Mouse (Mus musculus) natural killer cell, adult 2 months (primary cell): ENCODE measurements at regions not wholly inside any gene's neighbourhood (a gene's known extent, or its start where the extent isn't known, plus 50 kb on each side); places are given as distances from the start of the nearest gene placed in this dataset.

Experiments
- DNase-seq, 2 experiments: peaks; one replicate each; pipeline ENCODE4 v3.0.0; 2022; ENCODE audit warnings: low spot score in 2 of 2

DNA sequence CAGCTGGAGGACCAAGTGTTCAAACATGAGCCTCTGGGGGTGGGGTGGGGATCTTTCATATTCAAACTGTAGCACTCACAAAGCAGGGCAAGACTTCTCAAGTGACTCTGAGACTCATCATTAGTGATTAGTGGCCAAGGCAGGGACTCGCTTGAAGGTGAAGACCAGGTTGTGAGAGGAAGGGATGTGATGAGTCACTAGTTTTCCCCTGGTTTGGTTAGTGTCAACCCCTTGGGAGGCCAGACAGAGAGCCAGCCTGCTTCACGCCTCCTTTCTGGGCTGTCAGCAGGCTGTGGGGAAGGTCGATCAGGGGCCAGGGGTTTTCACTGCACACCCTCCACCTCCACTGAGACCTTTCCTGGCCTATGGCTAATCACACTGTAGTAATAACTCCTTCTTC lies 65.2 kb downstream of the Slc30a10 start:
- DNase-seq: no peak

GRCm38 (mm10) chr1:185524020-185524419 lies 69.4 kb downstream of the Slc30a10 start:
- no peak for DNase-seq

- no peak for DNase-seq
These were observed 78.8 kb downstream of the Slc30a10 start for GRCm38 (mm10) chr1:185533471-185533870.

DNA sequence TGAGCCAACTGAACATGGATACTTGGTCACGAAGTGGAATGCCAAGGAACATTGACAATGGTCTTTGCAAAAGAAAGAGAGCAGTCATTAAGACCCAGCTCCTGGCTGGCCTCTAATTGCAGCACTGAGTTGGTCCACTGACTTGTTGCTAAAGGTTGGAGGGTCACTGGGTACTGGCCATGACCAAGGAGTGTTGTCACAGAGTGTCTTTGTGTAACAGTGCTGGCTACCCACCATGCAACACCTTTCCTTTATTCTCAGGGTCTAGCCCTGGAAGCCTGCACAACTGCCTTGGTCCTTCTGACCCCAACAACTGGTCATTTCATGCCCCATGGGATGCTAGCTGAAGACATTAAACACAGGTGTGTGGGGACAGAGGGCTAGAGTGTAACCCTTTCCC lies 79.5 kb downstream of the Slc30a10 start:
- no peak for DNase-seq

GRCm38 (mm10) chr1:185535321-185535720 lies 80.7 kb downstream of the Slc30a10 start:
- no peak for DNase-seq

GRCm38 (mm10) chr1:185537236-185537635 lies 82.6 kb downstream of the Slc30a10 start:
- DNase-seq: no peak

- no peak for DNase-seq
These were observed 84.8 kb downstream of the Slc30a10 start for GRCm38 (mm10) chr1:185539458-185539857.

DNA sequence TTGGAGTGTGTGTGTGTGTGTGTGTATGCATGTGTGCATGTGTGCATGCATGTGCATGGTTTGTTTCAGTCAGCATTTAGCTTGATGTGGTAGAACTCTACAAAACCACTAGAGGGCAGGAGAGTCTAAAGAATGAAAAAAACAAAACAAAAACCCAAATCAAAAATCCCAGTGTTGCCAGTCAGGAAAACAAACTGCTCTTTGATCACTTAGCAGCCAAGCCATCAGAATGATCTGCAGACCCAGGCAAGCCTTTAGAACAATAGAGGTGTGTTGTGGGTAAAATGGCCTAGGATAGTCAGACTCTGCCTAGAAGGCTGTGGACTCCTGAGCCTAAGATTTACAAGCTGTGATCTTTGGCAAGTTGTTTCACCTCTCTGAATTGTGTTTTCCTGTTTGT lies 91.7 kb downstream of the Slc30a10 start:
- DNase-seq: no peak

DNA sequence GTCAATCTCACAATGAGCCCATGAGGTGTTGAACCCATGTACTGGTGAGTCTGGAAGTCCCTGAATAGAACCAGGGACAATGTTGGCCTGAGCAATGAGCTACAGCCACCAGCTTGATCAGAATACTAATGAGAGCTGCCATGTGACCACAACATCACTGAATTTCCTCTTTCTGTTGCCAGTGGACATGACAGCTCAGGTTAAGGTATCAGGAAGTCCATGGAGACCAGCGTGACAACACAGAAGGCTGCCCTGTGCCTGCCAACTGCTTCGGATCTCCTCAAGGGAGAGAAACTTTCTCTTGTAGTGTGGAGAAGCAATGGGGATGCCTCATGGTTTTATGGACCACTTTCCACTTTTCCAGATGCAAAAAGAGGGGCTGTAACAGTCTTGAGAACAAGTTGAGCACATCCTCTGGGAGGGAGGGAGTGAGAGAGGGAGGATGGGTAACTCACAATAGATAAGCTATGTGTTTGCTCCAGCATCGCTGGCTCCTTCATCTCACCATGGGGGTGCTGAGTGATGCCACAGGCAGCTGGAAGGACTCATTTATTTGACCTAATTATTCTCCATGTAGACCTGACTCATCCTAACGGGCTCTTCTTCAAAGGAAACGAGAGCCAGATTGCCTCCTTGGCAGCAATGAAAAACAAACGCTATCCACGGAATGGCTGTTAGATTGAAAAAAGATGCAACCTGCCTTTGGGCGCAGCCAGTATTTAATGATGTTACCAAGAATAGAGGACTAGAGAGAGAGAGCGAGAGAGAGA lies 118.3 kb downstream of the Slc30a10 start:
- no peak for DNase-seq

DNA sequence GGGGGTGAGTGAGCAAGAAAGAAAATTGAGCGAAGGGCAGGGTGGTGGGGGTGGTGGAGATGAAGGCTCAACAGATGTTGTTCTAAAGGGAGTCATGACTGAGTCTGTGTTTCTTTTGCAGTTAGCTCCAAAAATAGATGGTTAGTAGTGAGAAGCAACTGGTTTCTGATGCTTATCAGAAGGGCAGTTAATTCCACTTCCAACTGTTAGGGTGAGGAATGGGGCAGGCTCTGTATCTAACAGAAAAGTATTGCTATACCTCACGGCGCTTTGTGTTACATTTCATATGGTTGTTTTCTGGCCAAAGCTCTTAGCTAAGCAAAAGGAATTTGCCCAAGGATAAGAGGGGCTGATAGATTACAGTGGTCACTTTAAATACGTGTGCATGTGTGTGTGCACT lies 120.3 kb downstream of the Slc30a10 start:
- DNase-seq: no peak

- DNase-seq: no peak
These were observed 125.2 kb downstream of the Slc30a10 start for GRCm38 (mm10) chr1:185579824-185580223.

DNA sequence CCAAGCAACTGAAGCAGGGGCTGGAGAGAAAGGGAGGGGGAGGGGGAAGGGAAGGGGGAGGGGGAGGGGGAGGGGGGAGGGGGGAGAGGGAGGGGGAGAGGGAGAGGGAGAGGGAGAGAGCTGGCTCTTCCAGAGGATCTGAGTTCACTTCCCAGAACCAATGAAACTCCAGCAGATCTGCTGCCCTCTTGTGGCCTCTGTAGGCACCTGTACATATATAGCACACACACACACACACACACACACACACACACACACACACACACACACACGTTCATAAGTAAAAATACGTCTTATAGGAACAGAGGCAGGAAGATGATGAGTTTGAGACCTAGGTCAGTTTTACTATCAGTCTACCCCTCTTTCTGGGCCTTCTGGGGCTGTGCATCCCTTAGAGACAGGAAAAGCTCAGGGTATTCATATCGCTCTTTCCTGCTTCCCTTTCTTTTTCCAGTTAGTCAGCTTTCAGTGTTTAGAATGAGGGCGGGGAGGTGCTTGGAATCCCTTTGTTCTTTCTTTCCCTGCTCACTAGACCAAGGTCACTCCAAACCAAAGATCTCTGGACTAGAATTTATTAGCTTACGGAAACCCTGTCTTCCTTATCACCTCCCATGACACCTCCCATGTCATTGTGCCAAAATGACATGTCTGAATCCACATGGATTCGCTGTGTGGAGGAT lies 130.7 kb downstream of the Slc30a10 start:
- no peak for DNase-seq

DNA sequence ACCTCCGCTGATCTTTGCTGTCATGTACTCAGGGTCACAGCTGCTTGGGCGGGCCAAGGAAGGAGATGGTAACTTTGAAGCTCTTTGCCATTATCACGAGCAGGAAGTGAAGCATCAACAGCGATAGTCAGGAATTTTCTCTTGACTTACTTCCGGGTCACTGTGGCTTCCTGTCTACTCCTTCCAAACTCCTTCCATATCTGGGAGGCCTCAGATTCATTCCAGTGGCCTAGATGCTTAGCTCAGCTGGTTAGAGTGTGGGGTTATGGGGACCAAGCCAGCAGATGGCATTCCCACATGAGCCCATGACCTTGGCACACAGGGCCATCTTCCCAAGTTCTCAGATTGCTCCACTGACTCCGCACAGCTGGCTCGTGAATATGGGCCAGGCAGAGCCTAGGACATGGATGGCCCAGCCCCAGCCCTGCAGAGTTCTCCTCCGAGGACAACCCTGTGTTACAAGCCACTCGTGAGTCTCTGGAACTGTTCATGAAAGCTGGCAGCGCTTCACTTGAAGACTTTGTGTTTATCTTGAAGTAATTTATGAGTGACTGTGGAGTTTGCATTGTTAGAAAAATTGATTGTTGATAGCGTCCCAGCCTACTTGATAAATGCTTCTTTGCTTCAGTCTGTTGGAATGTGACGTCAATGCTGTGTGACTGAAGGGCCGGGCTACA lies 133.2 kb downstream of the Slc30a10 start:
- no peak for DNase-seq

- no peak for DNase-seq
These were observed 133.7 kb downstream of the Slc30a10 start for GRCm38 (mm10) chr1:185588348-185588719.

GRCm38 (mm10) chr1:185596815-185597214 lies 142.2 kb downstream of the Slc30a10 start:
- DNase-seq: no peak

DNA sequence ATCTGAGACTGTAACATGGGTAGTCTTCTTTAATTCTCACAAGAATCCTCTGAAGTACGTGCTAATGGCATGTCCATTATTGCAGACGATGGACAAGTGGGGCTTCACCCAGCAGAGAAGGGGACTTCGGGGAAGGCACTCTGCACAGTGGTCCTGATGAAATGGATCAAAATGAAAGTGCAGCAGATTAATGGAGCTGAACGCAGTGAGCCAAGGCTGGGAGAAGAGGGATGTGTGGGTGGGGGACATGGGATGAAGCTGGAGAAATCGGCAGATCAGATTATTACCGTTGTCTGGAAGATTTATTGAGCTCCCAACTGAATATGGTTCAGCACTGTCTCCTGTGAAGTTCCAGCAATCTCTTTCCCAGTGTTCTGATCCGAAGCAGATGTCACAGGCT lies 143.9 kb downstream of the Slc30a10 start:
- no peak for DNase-seq

DNA sequence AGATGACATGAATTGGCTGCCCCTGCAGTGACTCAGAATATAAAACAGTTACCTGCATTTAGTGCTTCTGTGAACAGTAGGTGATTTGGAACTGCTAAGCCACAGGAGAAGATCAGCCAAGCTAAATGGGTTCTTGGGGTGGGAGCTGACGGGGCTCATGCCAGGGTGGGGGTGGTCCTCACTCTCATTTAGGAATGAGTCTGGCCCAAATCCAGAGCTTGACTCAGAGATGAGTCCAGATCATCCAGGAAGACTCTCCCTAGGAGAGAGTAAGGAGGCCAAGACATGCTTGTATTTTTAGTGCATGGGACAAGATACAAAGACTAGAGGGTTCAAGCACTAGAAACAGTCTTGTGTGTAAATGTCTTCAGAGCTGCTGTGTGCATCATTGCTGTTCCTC lies 146.5 kb downstream of the Slc30a10 start:
- no peak for DNase-seq

DNA sequence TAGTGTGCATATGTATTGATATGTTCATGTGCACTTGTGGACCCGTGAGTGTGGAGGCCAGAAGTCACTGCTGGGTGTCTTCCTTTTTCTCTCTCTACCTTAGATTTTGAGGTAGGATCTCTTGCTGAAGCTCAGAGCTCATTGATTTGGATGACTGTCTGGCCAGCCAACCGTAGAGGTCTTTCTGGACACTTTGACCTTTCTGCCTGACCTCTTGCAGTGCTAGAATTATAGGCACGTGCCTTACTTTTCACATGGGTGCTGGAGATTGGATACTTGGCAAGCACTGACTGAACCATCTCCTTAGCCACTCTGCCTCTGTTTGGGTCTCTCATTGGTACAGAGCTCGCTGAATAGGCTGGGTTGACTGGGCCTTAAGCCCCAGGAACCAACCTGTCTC lies 151.3 kb downstream of the Slc30a10 start:
- DNase-seq: no peak

DNA sequence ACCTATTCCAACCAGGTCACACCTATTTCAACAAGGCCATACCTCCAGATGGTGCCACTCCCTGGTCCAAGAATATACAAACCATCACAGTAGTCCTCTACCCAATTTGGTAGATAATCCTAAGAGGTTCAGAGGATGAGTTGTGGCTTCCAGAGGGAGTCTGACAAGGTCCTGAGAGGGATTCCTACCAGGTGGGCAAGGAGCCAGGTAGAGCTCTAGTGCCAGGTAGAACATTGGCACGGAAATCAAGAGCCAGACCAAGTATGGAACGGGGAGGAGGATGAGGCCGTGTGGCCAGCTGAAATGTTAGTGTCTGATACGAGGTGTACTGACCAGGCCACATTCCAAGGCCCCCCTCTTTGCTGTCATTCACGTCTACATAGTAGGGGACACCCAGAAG lies 153.0 kb downstream of the Slc30a10 start:
- no peak for DNase-seq

DNA sequence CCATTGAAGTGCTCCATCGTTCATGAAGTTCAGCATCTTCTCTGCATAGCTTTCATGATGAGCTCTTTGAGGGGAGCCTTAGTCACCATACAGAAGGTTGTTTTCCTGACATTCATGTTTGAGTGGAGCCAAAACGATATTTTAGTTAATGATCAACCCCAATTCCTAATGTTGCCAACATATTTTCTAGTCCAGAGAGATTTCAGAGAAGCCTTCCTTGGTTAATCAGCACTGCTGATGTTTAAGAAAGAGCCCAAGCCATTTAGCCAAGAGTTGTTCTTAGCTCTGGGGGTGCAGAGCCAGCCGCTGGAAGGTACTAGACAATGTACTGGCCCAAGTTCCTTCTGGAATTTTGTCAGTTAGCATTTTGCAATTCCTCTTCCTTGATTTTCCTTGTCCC lies 153.8 kb downstream of the Slc30a10 start:
- DNase-seq: no peak

GRCm38 (mm10) chr1:185610586-185610985 lies 155.9 kb downstream of the Slc30a10 start:
- DNase-seq: no peak

DNA sequence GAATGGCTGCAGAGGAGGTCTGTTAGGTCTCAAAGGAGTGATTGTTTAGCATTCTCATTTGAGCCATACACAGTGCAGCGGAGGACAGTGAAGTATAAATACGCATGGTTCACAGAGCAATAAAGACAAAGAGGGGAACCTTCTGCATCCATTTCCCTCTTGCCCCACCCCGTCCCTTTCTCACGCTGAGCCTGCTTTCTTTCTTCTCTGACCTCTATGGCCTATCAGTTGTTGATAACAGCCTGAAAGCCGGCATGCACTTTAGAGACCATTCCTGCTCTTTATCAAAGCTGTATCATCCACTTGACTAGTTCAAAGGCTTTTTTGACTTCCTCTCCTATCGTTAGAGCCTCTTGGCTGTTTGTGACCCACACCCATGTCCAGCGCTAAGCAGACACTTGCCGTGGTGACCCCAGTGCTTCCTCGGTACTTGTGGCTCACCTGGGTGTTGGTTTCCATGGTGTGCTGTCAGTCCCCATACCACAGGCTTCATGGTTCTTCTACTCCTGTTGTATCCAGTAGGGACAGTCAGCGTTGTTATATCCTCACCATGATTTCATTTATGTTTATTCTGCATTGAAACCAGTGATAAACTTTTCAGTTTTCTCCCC lies 161.3 kb downstream of the Slc30a10 start:
- DNase-seq: no peak

DNA sequence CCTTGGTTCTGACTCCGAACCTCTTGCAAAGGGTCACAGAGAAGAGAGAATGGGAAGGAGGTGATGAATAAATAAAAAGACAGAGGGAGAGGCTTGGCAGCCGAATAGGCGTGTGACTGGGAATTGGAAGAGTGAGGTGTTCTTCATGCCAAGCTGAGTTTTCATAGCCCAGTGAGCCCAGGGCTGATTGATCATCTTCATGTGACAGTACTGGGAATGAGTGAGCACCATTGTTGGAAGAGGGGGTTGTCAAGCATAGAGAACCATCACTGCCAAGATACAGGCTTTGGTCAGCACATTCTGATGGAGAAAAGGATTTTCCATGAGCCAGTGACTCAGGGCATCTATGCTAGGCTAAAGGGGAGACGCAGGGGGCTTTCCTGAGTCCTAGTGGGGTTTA lies 163.0 kb downstream of the Slc30a10 start:
- no peak for DNase-seq
